Mouse (Mus musculus): ENCODE results near the gene Gm20388.

GRCm38 (mm10) chr8:120581811-120582210 is 671.2 kb downstream of the Gm20388 start:
- TF ChIP-seq POLR2A (IDR thresholded peaks at IDR 0.05; ENCODE audit: borderline replicate concordance, extremely low read depth, insufficient read depth, insufficient read length, poor library complexity, severe bottlenecking) (no peak), CTCF (IDR thresholded peaks at IDR 0.05; ENCODE audit: borderline replicate concordance, extremely low read depth, insufficient read depth, insufficient read length) (no peak)

Measured in brain, embryonic 14.5 days (tissue).